Mouse (Mus musculus) heart, adult 2 months (tissue): Measurements from ENCODE around the gene Nup210l.

Experiments used
- CTCF ChIP-seq: fragments of 200-600 bp; IDR thresholded peaks from 2 replicates; pipeline ENCODE4 v1.8.1; 2022; ENCODE audit warnings: antibody characterized with exemption, mild to moderate bottlenecking, moderate library complexity
- EP300 ChIP-seq: fragments of 200-500 bp; IDR thresholded peaks from 2 replicates; pipeline ENCODE4 v1.6.1; 2011; ENCODE audit warnings: low read depth, low read length, control low read depth; ENCODE audit not compliant: insufficient read depth
- POLR2A ChIP-seq: fragments of 200-500 bp; IDR thresholded peaks from 2 replicates; pipeline ENCODE4 v1.6.1; 2011; ENCODE audit warnings: mild to moderate bottlenecking, low read depth, low read length, control low read depth; ENCODE audit not compliant: insufficient read depth

DNA sequence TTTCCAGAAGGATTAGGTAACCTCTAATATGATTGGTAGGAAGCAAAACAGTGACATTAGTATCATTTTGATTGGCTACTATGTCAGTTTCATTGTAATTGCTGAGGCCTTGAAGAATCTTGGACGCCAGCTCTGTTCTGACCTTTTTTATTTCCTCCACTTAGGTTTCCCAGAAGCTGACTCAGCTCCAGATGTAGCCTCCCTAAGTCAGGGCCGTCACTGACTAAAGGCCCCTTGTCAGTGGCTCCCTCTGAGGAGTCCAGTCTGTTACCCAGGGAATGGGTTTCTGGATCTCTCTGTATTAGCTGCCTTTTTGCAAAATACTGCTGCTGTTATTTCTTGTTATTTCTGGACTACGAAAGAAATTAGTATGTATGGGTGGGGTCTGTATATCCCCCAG is 11.6 kb downstream of the Nup210l start:
- TF ChIP-seq POLR2A (no peak), CTCF (no peak), EP300 (no peak)
